Mouse (Mus musculus): Measurements from ENCODE around the gene Ajm1. TPM values are rescaled to one million over a fixed set of nuclear protein-coding genes. Genes with fewer than 3 reads are reported as not detected.

The Ajm1 gene
- total RNA-seq, 2 experiments from 2014 or later, result not detected

DNA sequence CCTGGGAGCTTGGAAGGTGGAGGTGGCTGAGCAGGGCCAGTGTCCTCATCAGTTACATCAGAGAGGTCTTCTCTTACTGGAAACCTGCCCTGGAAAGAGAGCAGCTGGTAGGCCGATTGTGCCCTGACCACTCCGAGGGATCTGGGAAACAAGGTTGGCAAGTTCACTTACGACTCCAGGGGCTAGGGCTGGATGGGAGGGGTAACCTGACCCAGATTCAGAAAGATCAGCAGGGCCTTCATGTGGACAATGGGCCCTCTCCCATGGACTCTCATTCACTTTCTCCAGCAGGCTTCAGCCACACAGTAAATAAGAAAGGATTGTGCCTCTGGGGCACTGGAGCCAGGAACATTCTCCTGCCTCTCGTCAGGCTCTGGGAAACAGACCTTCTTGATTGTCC lies 3.3 kb upstream of the Ajm1 start:
- no peak for ATAC-seq (replicated peaks; ENCODE audit: poor library complexity, severe bottlenecking)

GRCm38 (mm10) chr2:25584152-25584551 lies 2.6 kb upstream of the Ajm1 start:
- no peak for ATAC-seq (replicated peaks; ENCODE audit: poor library complexity, severe bottlenecking)

DNA sequence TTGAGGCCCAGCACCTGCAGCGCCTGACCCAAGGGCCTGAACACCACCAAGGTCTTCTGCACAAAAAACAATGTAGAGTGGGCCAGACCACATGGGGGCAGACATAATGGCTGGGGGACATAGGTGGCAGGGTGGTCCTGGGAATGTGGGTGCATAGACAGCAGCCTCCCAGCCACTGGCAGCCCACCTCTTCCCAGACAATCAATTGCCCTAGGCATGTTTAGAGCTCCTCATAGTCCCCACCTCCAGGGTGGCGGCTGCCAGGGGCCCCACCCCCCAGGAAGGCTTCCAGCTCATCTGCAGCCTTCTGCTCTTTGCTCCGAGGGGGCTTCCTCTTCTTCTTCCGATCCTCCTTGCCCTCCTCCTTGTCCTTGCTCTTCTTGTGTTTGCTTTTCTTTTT lies 2.0 kb upstream of the Ajm1 start:
- no peak for ATAC-seq (replicated peaks; ENCODE audit: poor library complexity, severe bottlenecking)

DNA sequence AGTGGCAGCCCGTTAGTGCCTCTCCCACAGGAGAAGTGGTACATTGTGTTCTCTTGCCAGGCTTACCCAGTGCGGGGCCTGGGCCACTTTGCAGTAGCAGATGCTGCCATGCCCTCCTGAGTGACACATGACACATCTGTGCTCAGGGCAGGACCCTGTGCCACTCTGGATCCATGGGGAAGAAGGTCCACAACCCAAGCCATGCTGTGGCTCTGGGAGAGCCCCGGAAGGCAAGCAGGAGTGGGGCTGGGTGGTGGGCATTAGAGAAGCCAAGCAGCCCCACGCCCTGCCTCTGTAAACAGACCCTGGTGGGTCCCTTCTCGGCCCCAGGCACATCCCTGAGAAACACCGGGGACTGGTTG lies 1.5 kb upstream of the Ajm1 start:
- ATAC-seq (replicated peaks; ENCODE audit: poor library complexity, severe bottlenecking), result no peak

- ATAC-seq (replicated peaks; ENCODE audit: poor library complexity, severe bottlenecking), result peak; percentile 59
Measured at GRCm38 (mm10) chr2:25582466-25583119, 1.0 kb upstream of the Ajm1 start.

DNA sequence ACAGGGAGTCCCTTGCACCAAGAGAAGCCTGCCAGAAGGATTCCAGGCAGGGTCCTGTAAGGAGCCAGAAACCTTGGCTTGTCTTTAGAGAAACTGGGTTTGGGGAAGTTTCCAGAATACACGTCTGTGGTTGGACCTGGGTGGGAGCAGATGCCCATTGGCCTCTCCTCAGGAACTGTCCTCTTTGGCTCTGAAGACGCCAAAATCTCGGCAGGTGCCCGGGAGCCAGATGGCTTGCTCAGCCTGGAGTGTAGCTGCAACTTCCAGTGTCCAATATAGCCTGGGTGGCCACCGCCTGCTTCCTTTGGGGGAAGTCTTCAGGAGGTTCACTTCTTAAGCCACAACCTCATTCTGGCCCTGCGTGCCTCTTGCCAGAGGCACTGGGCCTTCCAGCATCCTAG lies 344 bp upstream of the Ajm1 start:
- peak; percentile 25 for ATAC-seq (replicated peaks; ENCODE audit: poor library complexity, severe bottlenecking)

- ATAC-seq (replicated peaks; ENCODE audit: poor library complexity, severe bottlenecking), result no peak
Measured at GRCm38 (mm10) chr2:25580621-25581101, 896 bp downstream of the Ajm1 start.

DNA sequence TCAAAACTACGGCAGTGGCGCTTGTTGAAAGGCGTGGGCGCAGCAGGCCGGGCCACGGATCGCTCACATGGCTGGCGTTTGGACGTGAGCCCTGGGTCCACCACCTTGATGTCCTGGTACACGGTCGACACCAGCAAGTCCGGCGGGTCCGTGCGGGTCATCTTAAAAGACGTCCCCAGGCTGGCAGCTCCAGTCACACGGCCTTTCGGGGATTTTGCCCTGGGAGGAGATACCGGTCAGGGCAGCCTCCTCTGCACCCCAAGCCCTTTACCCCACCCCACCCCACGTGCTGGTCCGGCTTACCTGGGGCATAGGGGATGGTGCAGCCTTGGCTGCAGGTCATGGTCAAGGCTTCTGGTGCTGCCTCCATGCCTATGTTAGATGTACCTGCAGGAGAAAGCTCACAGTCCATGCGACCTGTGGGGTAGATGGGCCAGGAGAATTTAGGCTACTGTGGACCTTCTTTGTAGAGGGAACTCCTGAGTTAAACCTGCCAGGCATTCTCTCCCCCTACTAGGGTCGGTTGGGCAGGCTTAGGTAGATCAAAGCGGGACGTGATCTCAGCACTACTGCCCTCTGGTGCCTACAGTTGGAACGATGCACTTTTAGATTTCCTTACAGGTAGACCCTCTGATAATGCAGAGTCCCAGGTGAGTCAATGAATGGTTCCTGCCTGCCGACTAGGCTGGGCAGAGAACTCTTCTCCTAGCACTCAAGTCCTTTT lies 1.7 kb downstream of the Ajm1 start:
- ATAC-seq (replicated peaks; ENCODE audit: poor library complexity, severe bottlenecking), result no peak

- no peak for ATAC-seq (replicated peaks; ENCODE audit: poor library complexity, severe bottlenecking)
Measured at GRCm38 (mm10) chr2:25578796-25579736, 2.5 kb downstream of the Ajm1 start.

- ATAC-seq (replicated peaks; ENCODE audit: poor library complexity, severe bottlenecking), result no peak
Measured at GRCm38 (mm10) chr2:25577951-25578795, 3.4 kb downstream of the Ajm1 start.

DNA sequence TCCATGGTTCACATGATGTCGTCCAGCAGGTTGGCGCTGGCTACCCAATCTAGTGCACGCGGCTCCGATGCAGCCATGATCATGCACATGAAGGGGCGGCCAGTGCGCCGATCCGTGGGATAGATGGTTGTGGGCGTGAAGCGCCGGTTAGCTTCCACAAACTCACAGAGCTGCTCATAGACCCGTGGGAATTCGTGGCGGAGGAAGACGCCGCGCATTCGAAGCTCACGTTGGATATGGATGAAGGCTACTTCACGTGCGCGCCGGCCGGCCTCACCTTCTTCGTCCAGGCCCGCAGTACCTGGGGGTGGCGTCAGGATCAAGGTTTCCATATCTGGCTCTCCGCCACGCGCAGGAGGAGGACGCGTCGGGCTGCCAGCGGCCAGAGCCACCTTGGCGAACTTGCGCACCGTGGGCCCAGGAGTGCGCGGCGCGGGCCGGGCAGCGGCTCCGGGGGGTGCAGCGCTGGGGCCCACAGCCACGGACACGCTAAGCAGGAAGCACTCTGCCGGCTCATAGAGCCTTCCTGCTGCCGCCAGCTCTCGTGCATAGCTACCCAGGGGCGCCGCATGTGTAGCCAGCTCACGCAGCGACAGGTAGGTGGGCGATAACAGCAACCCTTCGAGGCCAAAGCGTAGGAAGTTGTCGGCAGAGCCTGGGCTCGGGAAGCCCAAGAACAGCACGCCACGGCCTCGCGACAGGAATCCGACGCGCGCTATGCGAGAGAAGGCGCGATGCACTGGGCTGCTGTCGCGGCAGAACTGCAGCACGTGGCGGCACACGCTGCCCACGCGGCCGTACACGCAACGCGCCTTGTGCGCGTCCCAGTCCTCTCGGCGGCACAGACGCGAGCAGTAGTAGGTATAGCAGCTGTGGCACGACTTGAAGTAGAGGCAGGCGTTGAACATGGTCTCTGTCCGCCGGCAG lies 4.3 kb downstream of the Ajm1 start:
- ATAC-seq (replicated peaks; ENCODE audit: poor library complexity, severe bottlenecking), result no peak

DNA sequence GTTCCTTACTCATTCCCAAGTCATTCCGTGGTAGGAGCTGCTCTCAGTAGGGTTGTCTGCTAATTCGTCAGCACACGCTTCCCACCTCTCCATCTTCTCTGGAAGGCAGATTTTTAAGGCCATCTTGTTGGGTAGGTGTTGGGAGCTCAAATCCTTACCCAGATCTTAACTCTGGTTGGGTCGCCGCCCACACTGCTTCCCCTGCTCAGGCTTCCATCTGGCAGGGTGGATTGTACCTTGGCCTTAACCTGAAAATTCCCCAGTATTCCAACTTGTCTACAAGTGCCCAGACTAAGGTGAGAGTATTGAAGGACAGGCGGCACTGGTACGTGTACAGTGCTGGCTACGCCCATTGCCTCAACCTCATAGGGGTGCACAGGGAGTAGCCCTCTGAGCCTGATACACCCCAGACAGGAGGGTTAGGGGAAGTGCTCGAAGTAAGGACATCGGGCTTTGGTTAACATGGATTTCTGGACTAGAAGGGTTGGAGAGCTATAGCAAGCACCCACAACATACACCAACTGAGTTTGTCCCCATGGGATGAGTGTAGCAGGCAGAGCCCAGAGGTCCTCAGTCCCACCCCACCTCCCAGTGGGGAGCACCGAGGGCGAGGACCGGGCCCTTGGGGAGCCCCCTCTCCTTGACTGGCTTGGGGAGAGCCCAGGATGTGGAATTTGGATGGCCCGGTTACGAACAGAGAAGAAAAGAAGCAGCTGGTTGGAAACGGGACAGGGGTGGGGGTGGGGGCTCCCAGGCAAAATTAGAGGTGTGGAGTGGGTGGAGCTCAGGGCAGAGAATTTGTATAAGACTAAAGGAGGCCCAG lies 5.3 kb downstream of the Ajm1 start:
- ATAC-seq (replicated peaks; ENCODE audit: poor library complexity, severe bottlenecking), result no peak

DNA sequence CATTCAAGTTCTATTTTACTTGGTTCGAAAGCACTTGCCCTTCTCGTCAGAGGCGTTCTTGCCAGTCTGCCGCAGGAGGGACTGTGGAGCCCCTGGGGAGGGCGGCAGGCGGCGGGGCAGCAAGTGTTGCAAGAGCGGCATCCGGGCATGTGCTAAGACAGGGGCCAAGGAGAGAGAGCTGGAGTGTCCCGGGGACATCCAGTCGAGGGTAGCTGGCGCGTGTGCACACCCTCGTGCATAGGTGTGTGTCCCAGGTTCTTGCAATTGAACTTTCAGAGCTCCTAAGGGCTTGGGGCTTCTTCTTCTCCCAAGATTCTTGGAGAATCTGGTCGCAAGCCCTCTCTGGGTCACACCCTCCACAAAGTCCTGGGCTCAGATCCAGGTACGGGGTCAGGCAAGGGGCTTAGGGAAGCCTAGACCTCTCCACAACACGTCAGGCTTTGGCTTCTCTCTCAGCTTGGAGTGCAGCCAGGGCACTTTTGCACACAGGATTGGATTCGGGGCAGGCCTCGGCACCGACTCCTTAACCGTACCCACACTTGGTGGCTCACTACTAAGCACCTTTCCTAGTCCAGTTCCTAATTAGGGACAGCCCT lies 6.0 kb downstream of the Ajm1 start:
- peak; percentile 43 for ATAC-seq (replicated peaks; ENCODE audit: poor library complexity, severe bottlenecking)

DNA sequence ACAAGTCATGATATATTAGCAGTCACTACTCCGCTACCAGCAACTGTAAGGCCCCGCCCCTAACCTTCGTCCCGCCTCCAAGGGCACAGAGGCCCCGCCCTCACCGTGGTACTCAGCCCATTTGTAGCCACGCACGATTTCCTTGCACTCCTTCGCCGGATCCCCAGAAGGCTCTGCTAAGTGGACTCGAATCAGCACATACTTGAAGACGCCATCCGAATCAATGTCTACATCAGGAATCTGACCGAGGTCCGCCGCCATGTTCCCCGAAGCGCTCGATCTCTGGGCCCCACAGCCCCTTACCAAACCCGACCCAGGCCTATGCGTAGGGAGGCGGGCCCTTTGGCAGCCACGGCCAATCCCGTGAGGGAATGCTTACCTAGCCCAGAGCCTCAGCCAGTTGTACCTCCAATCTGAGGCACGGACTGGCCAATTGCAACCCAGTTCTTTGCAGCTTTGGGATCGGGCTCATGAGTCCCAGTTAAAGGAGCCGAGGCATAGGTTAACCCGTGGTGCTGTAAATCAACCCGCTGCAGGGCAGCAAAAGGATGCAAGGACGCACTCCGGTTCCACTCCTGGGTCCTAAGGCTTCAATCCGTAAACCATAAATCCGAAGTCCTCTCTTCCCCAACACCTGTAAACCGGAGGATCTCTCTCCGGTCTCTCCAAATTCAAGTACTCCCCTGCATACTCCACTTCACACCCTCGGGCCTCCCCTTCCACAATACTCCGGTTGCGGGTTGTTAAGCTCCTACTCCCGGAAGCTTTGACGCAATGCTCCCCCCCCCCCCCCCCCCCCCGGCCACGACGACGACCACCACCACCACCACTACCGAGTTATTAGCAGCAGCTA lies 6.8 kb downstream of the Ajm1 start, which contains the start of the genes Mamdc4 and Phpt1:
Gene Mamdc4, minus strand, starts transcription at position 267 of the 853 bp plus-strand sequence.
Gene Phpt1, minus strand, starts transcription at position 646 of the 853 bp plus-strand sequence.
- ATAC-seq (replicated peaks; ENCODE audit: poor library complexity, severe bottlenecking), result peak; percentile 80

DNA sequence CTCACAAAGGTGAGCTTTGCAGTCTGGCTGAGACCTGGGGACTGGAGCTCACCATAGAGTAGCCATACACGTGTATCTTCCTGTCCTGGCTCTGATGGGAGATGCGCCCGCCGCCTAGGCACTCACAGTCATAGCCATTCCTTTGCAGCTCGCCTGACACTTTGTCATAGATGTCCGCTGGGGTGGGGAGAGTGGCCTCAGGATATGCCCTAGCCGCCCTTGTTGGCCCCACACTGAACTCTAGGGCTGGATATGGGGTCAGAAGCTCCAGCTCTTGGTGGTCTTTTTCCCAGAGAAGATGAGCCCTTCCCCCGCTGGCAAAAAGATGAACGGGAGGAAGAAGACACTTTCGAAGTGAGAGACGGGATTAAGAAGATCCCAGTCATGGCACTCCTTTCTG lies 7.4 kb downstream of the Ajm1 start:
- no peak for ATAC-seq (replicated peaks; ENCODE audit: poor library complexity, severe bottlenecking)

DNA sequence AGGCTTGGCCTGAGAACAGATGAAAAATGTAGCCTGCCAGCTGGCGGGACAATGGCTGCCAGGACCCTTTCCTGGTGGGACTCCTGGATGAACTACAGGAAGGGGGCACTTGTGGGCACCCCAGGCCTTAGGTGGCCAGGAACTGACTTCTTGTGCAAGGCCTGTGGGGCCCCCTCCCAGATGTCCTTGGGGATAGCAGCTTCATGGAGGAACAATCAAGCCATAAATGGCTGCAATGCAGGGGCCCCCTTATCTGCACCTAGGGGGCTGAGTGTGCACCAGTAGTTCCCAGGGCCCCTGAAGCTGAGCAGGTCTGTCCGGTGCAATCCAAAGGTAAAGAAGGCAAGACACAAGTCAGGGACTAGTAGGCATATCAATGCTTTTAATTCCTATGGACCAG lies 8.5 kb downstream of the Ajm1 start:
- ATAC-seq (replicated peaks; ENCODE audit: poor library complexity, severe bottlenecking), result no peak

DNA sequence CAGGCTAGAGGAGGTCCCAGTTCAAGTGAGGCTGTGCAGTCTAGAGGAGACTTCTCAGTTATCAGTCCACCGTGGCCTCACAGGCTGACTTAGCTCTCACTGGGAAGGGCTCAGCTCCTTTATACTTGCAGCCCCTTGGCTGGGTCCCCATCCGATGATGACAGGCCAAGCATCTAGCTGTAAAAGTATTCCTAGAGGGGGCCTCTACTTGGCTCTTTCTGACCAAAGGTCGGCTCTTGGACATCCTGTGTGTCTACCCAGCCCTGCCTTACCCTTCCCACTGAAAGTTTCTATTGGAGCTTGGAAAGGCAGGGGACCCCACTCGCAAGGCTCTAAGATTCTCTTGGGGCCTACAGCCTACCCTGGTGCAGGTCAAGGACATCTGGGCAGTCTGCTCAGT lies 10.3 kb downstream of the Ajm1 start:
- ATAC-seq (replicated peaks; ENCODE audit: poor library complexity, severe bottlenecking), result no peak

All from granulocyte monocyte progenitor cell, adult 5-6 weeks (primary cell).